Mouse (Mus musculus): ENCODE measurements around the gene Rtel1. TPM values are rescaled to one million over a fixed set of nuclear protein-coding genes. Genes with fewer than 3 reads are reported as not detected.
A peak's percentile ranks its signal among the peaks of the same experiment; 100 is the strongest.
"Not testable (repeated sequence)": the region's sequence is repeated elsewhere in the genome, so short reads cannot be mapped to it uniquely, and the experiment has no call there.

The Rtel1 gene
- polyA plus RNA-seq (2016; fragmentation: Nextera tagmentation; extraction: Ambion mirVana), result 61.5 and 71.4 TPM in 2 replicates

- H3K9me3 ChIP-seq (replicated peaks), result no peaks in the 10 kb centered on the region
- peak; percentile 90 for DNase-seq (ENCODE audit: low spot score)
- peak within 1 kb of the TSS; percentile 70 for H3K4me3 ChIP-seq
- H3K4me1 ChIP-seq, result peaks cover 19% of the 10 kb centered on the region
- WGBS, result 7% methylated on average over 40 of the region's 40 CpGs
- H3K27me3 ChIP-seq (ENCODE audit: low read depth, poor library complexity, severe bottlenecking), result peaks cover 28% of the 10 kb centered on the region
- H3K27ac ChIP-seq (replicated peaks), result peak within 1 kb of the TSS; percentile 90
- H3K36me3 ChIP-seq, result peaks cover 28% of the 10 kb centered on the region
Measured at GRCm38 (mm10) chr2:181319248-181320102, at the start of gene Rtel1. TSS of gene Rtel1 (plus strand) at chr2:181319739.

GRCm38 (mm10) chr2:181272092-181272491, 47.4 kb upstream of the Rtel1 start:
- H3K27ac ChIP-seq (replicated peaks), result no peak overlapping the region
- WGBS, result 88% methylated on average over 2 of the region's 2 CpGs
- no peak overlapping the region for H3K4me3 ChIP-seq
- no peaks in the 10 kb centered on the region for H3K4me1 ChIP-seq
- DNase-seq (ENCODE audit: low spot score), result no peak
- H3K36me3 ChIP-seq, result peaks cover 95% of the 10 kb centered on the region
- no peaks in the 10 kb centered on the region for H3K9me3 ChIP-seq (replicated peaks)
- H3K27me3 ChIP-seq (ENCODE audit: low read depth, poor library complexity, severe bottlenecking), result no peaks in the 10 kb centered on the region

- Histone ChIP-seq H3K27ac (replicated peaks) (no peak overlapping the region), H3K4me1 (no peaks in the 10 kb centered on the region), H3K27me3 (ENCODE audit: low read depth, poor library complexity, severe bottlenecking) (no peaks in the 10 kb centered on the region), H3K9me3 (replicated peaks) (no peaks in the 10 kb centered on the region), H3K4me3 (no peak overlapping the region), H3K36me3 (peaks cover 95% of the 10 kb centered on the region)
- no peak for DNase-seq (ENCODE audit: low spot score)
- 97% methylated on average over 2 of the region's 2 CpGs for WGBS
Measured at GRCm38 (mm10) chr2:181273829-181274228, 45.7 kb upstream of the Rtel1 start.

- WGBS, result 88% methylated on average over 4 of the region's 4 CpGs
- DNase-seq (ENCODE audit: low spot score), result no peak
- H3K4me3 ChIP-seq, result no peak overlapping the region
- H3K4me1 ChIP-seq, result no peaks in the 10 kb centered on the region
- peaks cover 94% of the 10 kb centered on the region for H3K36me3 ChIP-seq
- H3K27me3 ChIP-seq (ENCODE audit: low read depth, poor library complexity, severe bottlenecking), result no peaks in the 10 kb centered on the region
- H3K27ac ChIP-seq (replicated peaks), result no peak overlapping the region
- H3K9me3 ChIP-seq (replicated peaks), result no peaks in the 10 kb centered on the region
Measured at GRCm38 (mm10) chr2:181274639-181275038, 44.9 kb upstream of the Rtel1 start.

GRCm38 (mm10) chr2:181276766-181277165, 42.8 kb upstream of the Rtel1 start:
- no peaks in the 10 kb centered on the region for H3K27me3 ChIP-seq (ENCODE audit: low read depth, poor library complexity, severe bottlenecking)
- H3K4me3 ChIP-seq, result no peak overlapping the region
- peaks cover 92% of the 10 kb centered on the region for H3K36me3 ChIP-seq
- DNase-seq (ENCODE audit: low spot score), result no peak
- no peak overlapping the region for H3K27ac ChIP-seq (replicated peaks)
- no peaks in the 10 kb centered on the region for H3K9me3 ChIP-seq (replicated peaks)
- H3K4me1 ChIP-seq, result no peaks in the 10 kb centered on the region
- WGBS, result 91% methylated on average over 1 of the region's 1 CpGs

GRCm38 (mm10) chr2:181277866-181278265, 41.7 kb upstream of the Rtel1 start:
- Histone ChIP-seq H3K36me3 (peaks cover 93% of the 10 kb centered on the region), H3K4me3 (no peak overlapping the region), H3K27ac (replicated peaks) (no peak overlapping the region), H3K4me1 (no peaks in the 10 kb centered on the region), H3K27me3 (ENCODE audit: low read depth, poor library complexity, severe bottlenecking) (no peaks in the 10 kb centered on the region), H3K9me3 (replicated peaks) (no peaks in the 10 kb centered on the region)
- WGBS, result 88% methylated on average over 3 of the region's 3 CpGs
- DNase-seq (ENCODE audit: low spot score), result no peak

GRCm38 (mm10) chr2:181279968-181280367, 39.6 kb upstream of the Rtel1 start:
- H3K36me3 ChIP-seq, result peaks cover 92% of the 10 kb centered on the region

GRCm38 (mm10) chr2:181286629-181287337, 32.8 kb upstream of the Rtel1 start:
- DNase-seq (ENCODE audit: low spot score), result no peak
- no peaks in the 10 kb centered on the region for H3K27me3 ChIP-seq (ENCODE audit: low read depth, poor library complexity, severe bottlenecking)
- no peaks in the 10 kb centered on the region for H3K9me3 ChIP-seq (replicated peaks)

More at GRCm38 (mm10) chr2:181279968-181280367, 39.6 kb upstream of the Rtel1 start:
- Histone ChIP-seq H3K27me3 (ENCODE audit: low read depth, poor library complexity, severe bottlenecking) (no peaks in the 10 kb centered on the region), H3K9me3 (replicated peaks) (no peaks in the 10 kb centered on the region), H3K4me1 (no peaks in the 10 kb centered on the region), H3K27ac (replicated peaks) (no peak overlapping the region), H3K4me3 (no peak overlapping the region)
- 98% methylated on average over 1 of the region's 1 CpGs for WGBS
- no peak for DNase-seq (ENCODE audit: low spot score)

GRCm38 (mm10) chr2:181287338-181287957, 32.1 kb upstream of the Rtel1 start:
- Histone ChIP-seq H3K27me3 (ENCODE audit: low read depth, poor library complexity, severe bottlenecking) (no peaks in the 10 kb centered on the region), H3K9me3 (replicated peaks) (no peaks in the 10 kb centered on the region), H3K36me3 (peaks cover 38% of the 10 kb centered on the region), H3K4me3 (peak overlapping the region; percentile 75), H3K27ac (replicated peaks) (peak overlapping the region; percentile 98), H3K4me1 (peaks cover 22% of the 10 kb centered on the region)
- WGBS, result under 1% methylated on average over 61 of the region's 71 CpGs
- DNase-seq (ENCODE audit: low spot score), result peak; percentile 90

More at GRCm38 (mm10) chr2:181286629-181287337, 32.8 kb upstream of the Rtel1 start:
- peaks cover 44% of the 10 kb centered on the region for H3K36me3 ChIP-seq
- H3K4me3 ChIP-seq, result peak overlapping the region; percentile 75
- H3K27ac ChIP-seq (replicated peaks), result peak overlapping the region; percentile 98
- peaks cover 22% of the 10 kb centered on the region for H3K4me1 ChIP-seq
- 60% methylated on average over 6 of the region's 6 CpGs for WGBS

- peak within 1 kb of the TSS; percentile 75 for H3K4me3 ChIP-seq
- 4% methylated on average over 38 of the region's 38 CpGs for WGBS
- peaks cover 33% of the 10 kb centered on the region for H3K36me3 ChIP-seq
- H3K27ac ChIP-seq (replicated peaks), result peak within 1 kb of the TSS; percentile 98
- peak; percentile 91 for DNase-seq (ENCODE audit: low spot score)
- H3K4me1 ChIP-seq, result peaks cover 22% of the 10 kb centered on the region
- not testable (repeated sequence) for H3K9me3 ChIP-seq (replicated peaks); H3K27me3 ChIP-seq (ENCODE audit: low read depth, poor library complexity, severe bottlenecking)
Measured at GRCm38 (mm10) chr2:181287958-181288350, 31.6 kb upstream of the Rtel1 start, which contains the start of gene Gmeb2. TSS of gene Gmeb2 (minus strand) at chr2:181288035.

- H3K36me3 ChIP-seq, result peaks cover 25% of the 10 kb centered on the region
- H3K27me3 ChIP-seq (ENCODE audit: low read depth, poor library complexity, severe bottlenecking), result no peaks in the 10 kb centered on the region
- peaks cover 22% of the 10 kb centered on the region for H3K4me1 ChIP-seq
- no peaks in the 10 kb centered on the region for H3K9me3 ChIP-seq (replicated peaks)
- H3K4me3 ChIP-seq, result peak overlapping the region; percentile 75
- H3K27ac ChIP-seq (replicated peaks), result peak overlapping the region; percentile 98; the same call in 1 of the 2 replicates
- no peak for DNase-seq (ENCODE audit: low spot score)
- 85% methylated on average over 3 of the region's 3 CpGs for WGBS
Measured at GRCm38 (mm10) chr2:181288691-181289090, 30.8 kb upstream of the Rtel1 start.

GRCm38 (mm10) chr2:181290937-181291336, 28.6 kb upstream of the Rtel1 start:
- Histone ChIP-seq H3K27me3 (ENCODE audit: low read depth, poor library complexity, severe bottlenecking) (no peaks in the 10 kb centered on the region), H3K27ac (replicated peaks) (no peak overlapping the region), H3K9me3 (replicated peaks) (no peaks in the 10 kb centered on the region), H3K4me1 (peaks cover 22% of the 10 kb centered on the region), H3K4me3 (no peak overlapping the region), H3K36me3 (peaks cover 11% of the 10 kb centered on the region)
- WGBS, result 92% methylated on average over 1 of the region's 1 CpGs
- no peak for DNase-seq (ENCODE audit: low spot score)

Measured in midbrain, embryonic 10.5 days (tissue).